Mouse (Mus musculus) MEL (cell line): Measurements from ENCODE around the gene Usf1. TPM values are rescaled to one million over a fixed set of nuclear protein-coding genes. Genes with fewer than 3 reads are reported as not detected.

Source experiments
- DNase-seq: peaks from one replicate; pipeline ENCODE4 v3.0.0; 2011; ENCODE audit warnings: low read depth, low spot score
- H3K27ac ChIP-seq: 2 replicates; pipeline ENCODE4 v1.5.1; 2012; ENCODE audit warnings: low read depth, mild to moderate bottlenecking, control low read depth, low read length, moderate library complexity; ENCODE audit not compliant: control insufficient read depth
- H3K27me3 ChIP-seq, 2 experiments: fragments of 150-350 bp in 1 of 2; sonication (generic) in 1 of 2; 2 replicates each; pipeline ENCODE4 v1.6.1; 2012; ENCODE audit warnings: low read length in 2 of 2, mild to moderate bottlenecking in 2 of 2, improper control_type of control experiment in 1 of 2, moderate library complexity in 1 of 2; ENCODE audit not compliant: insufficient read depth in 2 of 2, control insufficient read depth in 1 of 2
- H3K36me3 ChIP-seq, 2 experiments: 2 replicates each; pipeline ENCODE4 v1.6.1; 2012 to 2014; ENCODE audit warnings: low read length in 2 of 2, improper control_type of control experiment in 1 of 2, inconsistent platforms in 1 of 2, mild to moderate bottlenecking in 1 of 2; ENCODE audit not compliant: insufficient read depth in 2 of 2, control insufficient read depth in 1 of 2
- H3K4me1 ChIP-seq, 2 experiments: fragments of 150-350 bp in 1 of 2; sonication (generic) in 1 of 2; 2 replicates each; pipeline ENCODE4 v1.6.1; 2012; ENCODE audit warnings: low read length in 2 of 2, improper control_type of control experiment in 1 of 2, mild to moderate bottlenecking in 1 of 2; ENCODE audit not compliant: insufficient read depth in 2 of 2, control insufficient read depth in 1 of 2
- H3K4me3 ChIP-seq, 2 experiments: fragments of 150-350 bp in 1 of 2; sonication (generic) in 1 of 2; 2 replicates each; pipeline ENCODE4 v1.5.1; 2012; ENCODE audit warnings: low read depth in 2 of 2, low read length in 2 of 2, mild to moderate bottlenecking in 2 of 2, moderate library complexity in 2 of 2, control low read depth in 1 of 2, improper control_type of control experiment in 1 of 2; ENCODE audit not compliant: control insufficient read depth in 1 of 2, insufficient read depth in 1 of 2
- H3K79me2 ChIP-seq: 2 replicates; pipeline ENCODE4 v1.6.1; 2012; ENCODE audit warnings: mild to moderate bottlenecking, low read length, moderate library complexity; ENCODE audit not compliant: control insufficient read depth, poor library complexity, insufficient read depth
- H3K9ac ChIP-seq: 2 replicates; pipeline ENCODE4 v1.6.1; 2012; ENCODE audit warnings: low read depth, mild to moderate bottlenecking, control low read depth, low read length, moderate library complexity; ENCODE audit not compliant: control insufficient read depth, poor library complexity, severe bottlenecking
- H3K9me3 ChIP-seq: fragments of 150-350 bp; sonication (generic); replicated peaks from 2 replicates; pipeline ENCODE4 v1.6.1; 2012; ENCODE audit warnings: mild to moderate bottlenecking, low read length, improper control_type of control experiment, moderate library complexity; ENCODE audit not compliant: insufficient read depth
- BHLHE40 ChIP-seq: IDR thresholded peaks from 2 replicates; pipeline ENCODE4 v1.6.1; 2012; ENCODE audit warnings: low read depth, mild to moderate bottlenecking, inconsistent platforms, low read length, improper control_type of control experiment, borderline replicate concordance
- CHD1 ChIP-seq: IDR thresholded peaks from 2 replicates; pipeline ENCODE4 v1.6.1; 2012; ENCODE audit warnings: low read depth, mild to moderate bottlenecking, inconsistent platforms, low read length, improper control_type of control experiment
- CHD2 ChIP-seq: IDR thresholded peaks from 2 replicates; pipeline ENCODE4 v1.6.1; 2011; ENCODE audit warnings: low read length, improper control_type of control experiment
- CTCF ChIP-seq, 3 experiments: IDR thresholded peaks in 2 of 3; conservative IDR thresholded peaks in 1 of 3; 2 replicates each; pipeline ENCODE4 v1.5.1; 2011 to 2012; ENCODE audit warnings: low read length in 3 of 3, low read depth in 2 of 3, mild to moderate bottlenecking in 2 of 3, improper control_type of control experiment in 1 of 3, inconsistent platforms in 1 of 3, mixed read lengths in 1 of 3, moderate library complexity in 1 of 3; ENCODE audit not compliant: control insufficient read depth in 1 of 3, insufficient read depth in 1 of 3, poor library complexity in 1 of 3, severe bottlenecking in 1 of 3
- EP300 ChIP-seq, 2 experiments: IDR thresholded peaks; 2 replicates each; pipeline ENCODE4 v1.6.1; 2011; ENCODE audit warnings: improper control_type of control experiment in 2 of 2, low read length in 2 of 2, low read depth in 1 of 2, mild to moderate bottlenecking in 1 of 2
- ETS1 ChIP-seq: IDR thresholded peaks from 2 replicates; pipeline ENCODE4 v1.6.1; 2012; ENCODE audit warnings: low read depth, mild to moderate bottlenecking, inconsistent platforms, low read length, improper control_type of control experiment, moderate library complexity
- GATA1 ChIP-seq: IDR thresholded peaks from 2 replicates; pipeline ENCODE4 v1.6.1; 2011; ENCODE audit warnings: low read depth, low read length, improper control_type of control experiment
- HCFC1 ChIP-seq: IDR thresholded peaks from 2 replicates; pipeline ENCODE4 v1.6.1; 2012; ENCODE audit warnings: low read depth, mild to moderate bottlenecking, inconsistent platforms, low read length, improper control_type of control experiment, moderate library complexity
- JUND ChIP-seq: IDR thresholded peaks from 2 replicates; pipeline ENCODE4 v1.6.1; 2011; ENCODE audit warnings: low read depth, mild to moderate bottlenecking, improper control_type of control experiment, low read length
- MAFK ChIP-seq: IDR thresholded peaks from 2 replicates; pipeline ENCODE4 v1.6.1; 2011; ENCODE audit warnings: low read depth, mild to moderate bottlenecking, low read length, improper control_type of control experiment, borderline replicate concordance
- MAZ ChIP-seq: IDR thresholded peaks from 2 replicates; pipeline ENCODE4 v1.6.1; 2012; ENCODE audit warnings: low read depth, mild to moderate bottlenecking, inconsistent platforms, low read length, improper control_type of control experiment
- MEF2A ChIP-seq: IDR thresholded peaks from 2 replicates; pipeline ENCODE4 v1.6.1; 2014; ENCODE audit warnings: low read depth, mild to moderate bottlenecking, inconsistent platforms, low read length, improper control_type of control experiment; ENCODE audit not compliant: poor library complexity, insufficient replicate concordance, severe bottlenecking; ENCODE audit errors: extremely low read depth
- MYB ChIP-seq: IDR thresholded peaks from 2 replicates; pipeline ENCODE4 v1.6.1; 2011; ENCODE audit warnings: mild to moderate bottlenecking, low read depth, low read length, improper control_type of control experiment
- NELFE ChIP-seq: IDR thresholded peaks from 2 replicates; pipeline ENCODE4 v1.6.1; 2011; ENCODE audit warnings: low read depth, low read length, improper control_type of control experiment
- NRF1 ChIP-seq: IDR thresholded peaks from 2 replicates; pipeline ENCODE4 v1.6.1; 2014; ENCODE audit warnings: low read depth, mild to moderate bottlenecking, inconsistent platforms, low read length, improper control_type of control experiment, moderate library complexity; ENCODE audit not compliant: poor library complexity, insufficient read depth, severe bottlenecking
- POLR2A ChIP-seq, 2 experiments: IDR thresholded peaks; 2 replicates each; pipeline ENCODE4 v1.6.1; 2011 to 2012; ENCODE audit warnings: low read length in 2 of 2, mild to moderate bottlenecking in 2 of 2, control low read depth in 1 of 2, improper control_type of control experiment in 1 of 2, low read depth in 1 of 2, moderate library complexity in 1 of 2; ENCODE audit not compliant: control insufficient read depth in 1 of 2, insufficient read depth in 1 of 2, poor library complexity in 1 of 2
- POLR2AphosphoS2 ChIP-seq: IDR thresholded peaks from 2 replicates; pipeline ENCODE4 v1.6.1; 2011; ENCODE audit warnings: low read length, improper control_type of control experiment
- POLR2AphosphoS5 ChIP-seq: IDR thresholded peaks from 2 replicates; pipeline ENCODE4 v1.6.1; 2012; ENCODE audit warnings: low read depth, borderline replicate concordance, mild to moderate bottlenecking, inconsistent platforms, low read length, moderate library complexity, mixed read lengths
- RAD21 ChIP-seq: IDR thresholded peaks from 2 replicates; pipeline ENCODE4 v1.6.1; 2011; ENCODE audit warnings: mild to moderate bottlenecking, low read depth, low read length, improper control_type of control experiment
- RCOR1 ChIP-seq: IDR thresholded peaks from 2 replicates; pipeline ENCODE4 v1.6.1; 2012; ENCODE audit warnings: low read depth, mild to moderate bottlenecking, inconsistent platforms, low read length, improper control_type of control experiment
- SIN3A ChIP-seq: IDR thresholded peaks from 2 replicates; pipeline ENCODE4 v1.6.1; 2012; ENCODE audit warnings: low read length, improper control_type of control experiment, inconsistent platforms
- SMC3 ChIP-seq: IDR thresholded peaks from 2 replicates; pipeline ENCODE4 v1.6.1; 2011; ENCODE audit warnings: low read depth, low read length, improper control_type of control experiment
- TAL1 ChIP-seq: IDR thresholded peaks from 2 replicates; pipeline ENCODE4 v1.6.1; 2012; ENCODE audit warnings: mild to moderate bottlenecking, inconsistent platforms, low read length, moderate library complexity, mixed read lengths
- TCF12 ChIP-seq: IDR thresholded peaks from 2 replicates; pipeline ENCODE4 v1.6.1; 2014; ENCODE audit warnings: low read depth, mild to moderate bottlenecking, inconsistent platforms, low read length, improper control_type of control experiment, moderate library complexity
- USF1 ChIP-seq: IDR thresholded peaks from 2 replicates; pipeline ENCODE4 v1.6.1; 2014; ENCODE audit warnings: low read depth, mild to moderate bottlenecking, inconsistent platforms, low read length, improper control_type of control experiment, moderate library complexity
- ZC3H11A ChIP-seq: IDR thresholded peaks from 2 replicates; pipeline ENCODE4 v1.6.1; 2012; ENCODE audit warnings: low read depth, mild to moderate bottlenecking, inconsistent platforms, low read length, improper control_type of control experiment
- ZKSCAN1 ChIP-seq: IDR thresholded peaks from 2 replicates; pipeline ENCODE4 v1.6.1; 2012; ENCODE audit warnings: low read depth, mild to moderate bottlenecking, inconsistent platforms, low read length, improper control_type of control experiment, moderate library complexity
- polyA plus RNA-seq, 2 experiments: library from polyadenylated mRNA; stranded (reverse) in 1 of 2; unstranded in 1 of 2; fragments of >175 nt in 1 of 2; fragments of >200 nt in 1 of 2; gene quantifications; 2 replicates each; pipeline versions ENCODE4 v1.2.1 to v1.2.4; 2012; ENCODE audit warnings: low replicate concordance in 2 of 2, low read depth in 1 of 2; ENCODE audit not compliant: insufficient read length in 2 of 2, insufficient read depth in 1 of 2, missing spikeins in 1 of 2
- total RNA-seq: library from RNA; depleted of rRNA; stranded (reverse); fragments of 300-350 nt; gene quantifications from 2 replicates; pipeline ENCODE4 v1.2.3, GENCODE M21; 2012

The Usf1 gene
- total and polyA plus RNA-seq, 3 experiments: 55.0 to 56.0 TPM; not detected in 1

DNA sequence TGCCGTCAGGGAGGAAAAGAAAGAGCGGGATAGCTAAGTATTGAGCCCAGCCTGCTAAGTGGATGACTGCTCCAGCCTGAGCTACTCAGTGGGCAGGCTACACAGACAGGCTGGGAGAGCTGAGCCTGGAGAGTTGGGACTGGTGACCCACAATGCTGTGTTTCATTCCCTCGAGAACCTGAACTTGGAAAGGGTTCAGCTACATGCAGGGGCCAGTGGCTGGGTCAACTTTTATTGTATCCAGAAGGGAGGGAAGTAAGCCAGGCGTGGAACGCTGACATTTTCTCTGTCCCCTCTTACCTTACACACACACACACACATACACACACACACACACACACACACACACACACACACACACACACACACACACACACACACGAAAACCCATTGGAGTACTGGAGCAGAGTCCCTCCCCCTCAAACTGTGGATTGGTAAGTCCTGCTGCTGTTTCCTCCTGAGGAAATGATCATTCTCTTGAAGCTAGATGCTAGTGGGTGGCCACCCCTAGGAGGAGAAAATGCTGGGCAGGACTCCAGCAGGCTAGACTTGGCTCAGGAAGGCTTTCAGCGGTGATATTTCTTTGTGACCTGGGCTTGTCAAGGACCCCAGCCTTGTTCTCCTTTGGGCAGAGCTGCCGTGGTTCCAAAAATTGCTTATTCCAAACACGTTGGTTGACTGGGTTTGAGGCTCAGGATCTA lies 29.1 kb downstream of the Usf1 start:
- H3K27me3 ChIP-seq: 0 out of 4 replicates have a peak, but pooled peaks cover 1 to 2% of the 10 kb centered on the region in 2 experiments

DNA sequence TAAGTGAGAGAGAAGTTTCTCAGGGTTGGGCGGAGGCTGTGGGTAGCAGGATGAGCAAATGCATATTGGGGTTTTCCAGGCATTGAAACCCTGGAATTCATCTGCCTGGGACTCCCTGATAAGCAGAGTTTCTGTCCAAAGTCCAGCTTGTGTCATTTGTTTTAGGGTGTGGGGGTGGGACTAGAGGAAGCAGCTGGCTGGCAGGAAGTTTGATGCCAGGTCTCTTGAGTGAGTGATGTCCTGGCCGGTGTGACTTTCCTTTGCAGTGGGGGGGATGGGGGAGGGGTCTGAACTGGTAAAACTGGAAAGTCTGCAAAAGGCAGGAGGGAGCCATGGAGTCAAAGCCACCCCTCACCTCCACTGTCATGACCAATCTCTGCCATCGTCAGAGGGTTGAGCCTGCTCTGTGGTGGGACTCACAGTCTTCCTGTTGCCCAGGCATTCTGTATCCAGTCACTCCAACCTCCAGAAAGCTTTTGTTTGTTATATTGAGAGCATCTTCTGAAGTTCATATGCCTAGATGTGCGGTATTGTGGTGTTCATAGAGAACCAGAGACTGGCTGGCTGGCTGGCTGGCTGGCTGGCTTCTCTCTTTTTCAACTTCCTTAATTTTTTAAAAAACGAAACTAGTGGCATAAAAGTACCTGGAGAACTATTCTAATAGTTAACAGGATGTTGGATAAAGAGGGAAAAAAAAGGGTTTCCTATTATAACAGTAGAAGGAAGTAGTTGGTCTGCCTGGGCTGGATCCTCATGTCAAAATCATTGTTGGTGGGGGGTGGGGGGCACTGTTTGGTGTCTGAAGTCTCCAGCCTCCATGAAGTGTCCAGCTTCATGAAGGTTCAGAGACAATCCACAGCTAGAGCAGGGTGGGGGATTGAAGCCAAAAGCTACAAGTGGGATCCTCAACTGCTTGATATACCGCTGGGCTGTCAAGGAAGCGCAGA lies 30.6 kb downstream of the Usf1 start:
- Histone ChIP-seq H3K4me1 (peaks cover 0 to 19% of the 10 kb centered on the region in 2 experiments; a peak in 2 of 4 replicates), H3K36me3 (peaks cover 0 to 5% of the 10 kb centered on the region in 2 experiments; a peak in 2 of 4 replicates), H3K79me2 (no peaks in the 10 kb centered on the region), H3K4me3 (peak overlapping the region; percentile 37 to 46), H3K27me3 (0 out of 4 replicates have a peak, but pooled peaks cover 0 to 1% of the 10 kb centered on the region in 2 experiments), H3K9ac (peak overlapping the region; percentile 57), H3K27ac (peak overlapping the region; percentile 35), H3K9me3 (no peaks in the 10 kb centered on the region)
- DNase-seq: peak; percentile 62
- TF ChIP-seq CTCF (IDR thresholded peaks at IDR 0.05 in 2 of 3, conservative IDR thresholded peaks at IDR 0.05 in 1 of 3; ENCODE audit: control insufficient read depth in 1 of 3, insufficient read depth in 1 of 3, low read depth in 2 of 3, low read length in 3 of 3, poor library complexity in 1 of 3, severe bottlenecking in 1 of 3) (no peak), ZKSCAN1 (no peak), TAL1 (peak; percentile 84), MYB (no peak), EP300 (IDR thresholded peaks at IDR 0.05; ENCODE audit: low read depth in 1 of 2, low read length in 2 of 2) (peak; percentile 27 to 61; a peak in 3 of 4 replicates), POLR2AphosphoS2 (no peak), JUND (no peak), CHD1 (no peak), TCF12 (peak; percentile 69; the same call in 1 of the 2 replicates), HCFC1 (no peak), MAFK (no peak), MEF2A (no peak), USF1 (no peak), SMC3 (no peak), BHLHE40 (no peak), NRF1 (no peak), RCOR1 (no peak), GATA1 (0 out of 2 replicates have a peak, but pooled peaks have one; percentile 53), POLR2AphosphoS5 (no peak), CHD2 (no peak), SIN3A (peak; percentile 53; the same call in 1 of the 2 replicates), ETS1 (peak; percentile 92), ZC3H11A (no peak), MAZ (no peak), RAD21 (no peak), NELFE (no peak)

More for the DNA sequence above, 29.1 kb downstream of the Usf1 start:
- H3K79me2 ChIP-seq: no peaks in the 10 kb centered on the region
- H3K4me1 ChIP-seq: peaks cover 0 to 19% of the 10 kb centered on the region in 2 experiments; a peak in 2 of 4 replicates
- peak overlapping the region; percentile 57 for H3K9ac ChIP-seq
- TF ChIP-seq SIN3A: peak; percentile 8; the same call in 1 of the 2 replicates
- TF ChIP-seq HCFC1: no peak
- TF ChIP-seq POLR2A (IDR thresholded peaks at IDR 0.05; ENCODE audit: control insufficient read depth in 1 of 2, insufficient read depth in 1 of 2, low read depth in 1 of 2, low read length in 2 of 2, poor library complexity in 1 of 2): peak in 1 of 2 experiments; percentile 45; a peak in 1 of 4 replicates
- DNase-seq: peak; percentile 89
- no peaks in the 10 kb centered on the region for H3K9me3 ChIP-seq
- peak overlapping the region; percentile 65 for H3K27ac ChIP-seq
- H3K36me3 ChIP-seq: peaks cover 0 to 5% of the 10 kb centered on the region in 2 experiments; a peak in 2 of 4 replicates
- H3K4me3 ChIP-seq: peak overlapping the region; percentile 46 to 50
